Mouse (Mus musculus): ENCODE measurements around the gene Mmp14. TPM values are rescaled to one million over a fixed set of nuclear protein-coding genes. Genes with fewer than 3 reads are reported as not detected.

Mmp14 gene
- total and polyA plus RNA-seq, 3 experiments, result 11.2 to 26.5 (median 16.5) TPM

DNA sequence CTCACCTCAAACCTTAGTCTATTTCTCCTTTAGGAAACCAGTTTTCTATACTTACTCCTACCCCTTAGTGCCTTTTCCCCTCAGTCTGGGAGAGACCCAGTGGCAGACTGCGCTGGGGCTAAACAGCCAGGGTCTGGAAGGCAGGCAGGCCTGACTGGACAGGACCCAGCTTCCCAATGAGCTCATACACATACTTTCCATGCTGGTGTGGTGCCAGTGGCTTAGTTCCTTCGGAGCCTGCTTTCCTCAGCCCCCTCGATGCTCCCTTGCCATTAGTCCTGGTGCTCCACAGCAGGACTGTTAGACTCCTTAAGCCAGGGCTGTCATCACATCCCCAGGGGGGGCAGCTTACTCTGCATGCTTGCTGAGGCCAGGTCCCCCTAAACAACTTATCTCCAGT lies 14.1 kb downstream of the Mmp14 start:
- H3K36me3 ChIP-seq (ENCODE audit: control insufficient read depth, insufficient read depth, low read length), result no peaks in the 10 kb centered on the region
- H3K4me3 ChIP-seq, result no peak overlapping the region
- DNase-seq, result no peak
- TF ChIP-seq CTCF (IDR thresholded peaks at IDR 0.05), result no peak
- no peak for TF ChIP-seq EP300 (IDR thresholded peaks at IDR 0.05; ENCODE audit: insufficient read depth, low read depth, low read length)
- no peak for TF ChIP-seq POLR2A (IDR thresholded peaks at IDR 0.05; ENCODE audit: insufficient read depth, low read depth, low read length)
- H3K27ac ChIP-seq, result no peak overlapping the region
- H3K79me2 ChIP-seq (replicated peaks; ENCODE audit: control insufficient read depth, insufficient read depth, low read length), result no peaks in the 10 kb centered on the region
- H3K27me3 ChIP-seq (ENCODE audit: control insufficient read depth, insufficient read depth, low read length), result no peaks in the 10 kb centered on the region
- H3K4me1 ChIP-seq (ENCODE audit: control insufficient read depth, insufficient read depth, low read length), result peaks cover 3% of the 10 kb centered on the region; the same call in 1 of the 2 replicates
- no peak overlapping the region for H3K9ac ChIP-seq (ENCODE audit: low read depth, low read length)
- intact Hi-C loops (cut with DNase I), result loop anchor here (10.0 kb wide), 1 partner anchor 381 kb away; no protein-coding TSS in a partner anchor
- WGBS, result 25% methylated on average over 3 of the region's 3 CpGs

DNA sequence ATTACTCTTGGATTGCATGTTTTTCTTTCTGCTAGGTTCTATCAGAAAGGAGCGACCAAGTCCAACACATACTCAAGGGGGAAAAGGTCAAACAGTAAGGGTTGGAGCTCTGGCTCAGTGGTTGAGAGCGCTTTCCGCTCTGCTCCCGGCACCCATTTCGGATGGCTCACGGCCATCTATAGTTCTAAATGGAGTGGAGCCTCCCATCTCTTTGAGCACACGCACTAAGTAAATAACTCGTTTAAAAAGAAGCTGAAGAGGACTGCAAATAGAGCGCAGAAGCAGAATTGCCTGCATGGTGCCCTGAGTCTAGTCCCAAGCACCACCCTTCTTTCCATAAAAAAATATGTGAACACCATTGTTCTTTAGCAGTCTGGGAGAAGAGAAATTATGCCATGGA lies 22.2 kb downstream of the Mmp14 start:
- no peak overlapping the region for H3K27ac ChIP-seq
- H3K27me3 ChIP-seq (ENCODE audit: control insufficient read depth, insufficient read depth, low read length), result no peaks in the 10 kb centered on the region
- 91% methylated on average over 9 of the region's 9 CpGs for WGBS
- H3K79me2 ChIP-seq (replicated peaks; ENCODE audit: control insufficient read depth, insufficient read depth, low read length), result no peaks in the 10 kb centered on the region
- H3K9ac ChIP-seq (ENCODE audit: low read depth, low read length), result no peak overlapping the region
- no peak overlapping the region for H3K4me3 ChIP-seq
- peaks cover 1% of the 10 kb centered on the region; the same call in 1 of the 2 replicates for H3K4me1 ChIP-seq (ENCODE audit: control insufficient read depth, insufficient read depth, low read length)
- H3K36me3 ChIP-seq (ENCODE audit: control insufficient read depth, insufficient read depth, low read length), result no peaks in the 10 kb centered on the region
- intact Hi-C loops (cut with DNase I), result no loop called here
- TF ChIP-seq EP300 (IDR thresholded peaks at IDR 0.05; ENCODE audit: insufficient read depth, low read depth, low read length), result no peak
- TF ChIP-seq CTCF (IDR thresholded peaks at IDR 0.05), result no peak
- no peak for TF ChIP-seq POLR2A (IDR thresholded peaks at IDR 0.05; ENCODE audit: insufficient read depth, low read depth, low read length)
- DNase-seq, result no peak

DNA sequence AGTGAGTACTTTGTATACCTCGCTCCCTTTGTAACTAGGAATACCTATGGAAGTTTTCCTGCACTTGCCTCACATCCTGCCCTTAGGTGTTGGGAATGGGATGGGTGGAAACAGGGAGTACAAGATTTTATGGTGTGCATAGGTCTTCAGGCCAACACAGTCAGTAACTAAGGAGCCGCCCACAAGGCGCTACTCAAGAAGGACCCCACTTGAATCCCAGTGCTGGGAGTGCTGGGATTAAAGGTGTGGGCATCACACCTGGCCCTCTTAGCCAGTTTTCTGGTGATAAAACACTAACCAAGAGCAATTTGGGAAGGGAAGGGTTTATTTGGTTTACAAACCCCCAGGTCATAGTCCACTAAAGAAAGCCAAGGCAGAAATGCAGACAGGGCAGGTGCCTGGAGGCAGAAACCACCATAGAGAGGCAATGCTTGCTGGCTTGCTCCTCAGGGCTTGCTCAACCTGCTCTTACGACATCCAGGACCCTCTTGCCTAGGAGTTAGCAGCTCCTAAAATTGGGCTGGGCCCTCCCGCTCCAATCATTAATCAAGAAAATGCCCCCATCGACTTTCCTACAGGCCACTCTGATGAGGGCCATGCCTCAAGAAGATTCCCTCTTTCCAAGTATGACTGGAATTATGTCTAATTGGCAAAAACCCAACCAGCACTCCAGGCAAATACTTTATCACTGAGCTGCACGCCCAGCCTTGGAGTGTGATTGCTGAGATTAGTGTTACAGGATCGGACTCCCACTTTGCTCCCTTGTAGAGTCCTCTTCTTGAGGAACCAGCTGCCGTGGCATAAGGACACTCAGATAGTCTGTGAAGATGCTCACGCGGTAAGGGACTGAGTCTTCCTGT lies 23.5 kb downstream of the Mmp14 start:
- H3K9ac ChIP-seq (ENCODE audit: low read depth, low read length), result no peak overlapping the region
- no peak overlapping the region for H3K27ac ChIP-seq
- no peaks in the 10 kb centered on the region for H3K36me3 ChIP-seq (ENCODE audit: control insufficient read depth, insufficient read depth, low read length)
- 60% methylated on average over 11 of the region's 11 CpGs for WGBS
- intact Hi-C loops (cut with DNase I), result no loop called here
- DNase-seq, result no peak
- no peaks in the 10 kb centered on the region for H3K27me3 ChIP-seq (ENCODE audit: control insufficient read depth, insufficient read depth, low read length)
- H3K4me3 ChIP-seq, result no peak overlapping the region
- H3K79me2 ChIP-seq (replicated peaks; ENCODE audit: control insufficient read depth, insufficient read depth, low read length), result no peaks in the 10 kb centered on the region
- no peaks in the 10 kb centered on the region for H3K4me1 ChIP-seq (ENCODE audit: control insufficient read depth, insufficient read depth, low read length)
- no peak for TF ChIP-seq POLR2A (IDR thresholded peaks at IDR 0.05; ENCODE audit: insufficient read depth, low read depth, low read length)
- TF ChIP-seq CTCF (IDR thresholded peaks at IDR 0.05), result no peak
- TF ChIP-seq EP300 (IDR thresholded peaks at IDR 0.05; ENCODE audit: insufficient read depth, low read depth, low read length), result no peak

DNA sequence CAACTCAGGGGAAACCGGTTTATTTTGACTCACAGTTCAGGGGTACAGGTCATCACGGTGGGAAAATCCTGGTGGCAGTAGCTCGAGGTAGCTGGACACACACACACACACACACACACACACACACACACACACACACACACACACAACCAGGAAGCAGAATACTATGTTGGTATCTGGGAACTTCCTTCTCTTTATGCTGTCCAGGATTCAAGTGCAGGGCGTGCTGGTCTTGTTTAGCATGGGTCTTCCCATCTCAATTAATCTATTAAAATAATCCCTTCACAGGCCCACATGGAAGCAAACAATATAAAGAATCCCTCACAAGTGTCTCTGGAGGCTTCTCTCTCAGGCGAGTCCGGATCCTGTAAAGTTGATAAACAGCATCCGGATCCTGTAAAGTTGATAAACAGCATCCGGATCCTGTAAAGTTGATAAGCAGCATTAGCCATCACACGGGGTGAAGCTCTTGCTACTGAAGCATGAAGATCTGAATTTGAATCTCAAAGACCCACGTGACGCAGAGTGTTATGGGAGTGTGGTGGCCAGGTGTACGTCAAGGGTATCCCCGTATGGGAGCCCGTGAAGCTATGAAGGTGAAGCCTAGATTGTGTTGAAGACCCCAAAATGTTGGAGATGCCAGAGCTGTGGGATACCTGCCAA lies 26.6 kb downstream of the Mmp14 start:
- Histone ChIP-seq H3K36me3 (ENCODE audit: control insufficient read depth, insufficient read depth, low read length) (no peaks in the 10 kb centered on the region), H3K9ac (ENCODE audit: low read depth, low read length) (no peak overlapping the region), H3K27me3 (ENCODE audit: control insufficient read depth, insufficient read depth, low read length) (no peaks in the 10 kb centered on the region), H3K79me2 (replicated peaks; ENCODE audit: control insufficient read depth, insufficient read depth, low read length) (no peaks in the 10 kb centered on the region), H3K4me1 (ENCODE audit: control insufficient read depth, insufficient read depth, low read length) (no peaks in the 10 kb centered on the region), H3K27ac (no peak overlapping the region), H3K4me3 (no peak overlapping the region)
- WGBS, result 49% methylated on average over 14 of the region's 14 CpGs
- intact Hi-C loops (cut with DNase I), result no loop called here
- TF ChIP-seq POLR2A (IDR thresholded peaks at IDR 0.05; ENCODE audit: insufficient read depth, low read depth, low read length) (no peak), EP300 (IDR thresholded peaks at IDR 0.05; ENCODE audit: insufficient read depth, low read depth, low read length) (no peak), CTCF (IDR thresholded peaks at IDR 0.05) (no peak)
- no peak for DNase-seq

DNA sequence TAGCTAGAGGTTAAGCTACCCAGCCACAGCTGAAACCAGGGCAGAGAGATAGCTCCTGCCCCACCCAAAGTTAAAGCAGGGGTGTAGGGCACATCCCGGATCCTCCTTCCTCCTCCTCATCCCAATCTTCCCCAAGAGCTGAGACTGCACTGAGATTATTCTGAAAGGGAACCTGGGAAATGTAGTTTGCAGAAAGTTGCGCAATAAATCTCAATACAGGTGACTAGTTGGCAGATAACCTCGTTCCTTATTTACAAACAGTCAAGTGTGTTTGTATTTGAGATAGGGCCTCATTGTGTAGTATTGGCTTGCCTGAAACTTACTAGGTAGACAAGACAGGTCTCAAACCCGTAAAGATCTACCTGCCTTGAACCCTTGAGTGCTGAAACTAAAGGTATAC lies 30.7 kb downstream of the Mmp14 start:
- Histone ChIP-seq H3K36me3 (ENCODE audit: control insufficient read depth, insufficient read depth, low read length) (no peaks in the 10 kb centered on the region; the same call in none of the 2 replicates), H3K79me2 (replicated peaks; ENCODE audit: control insufficient read depth, insufficient read depth, low read length) (no peaks in the 10 kb centered on the region), H3K27me3 (ENCODE audit: control insufficient read depth, insufficient read depth, low read length) (no peaks in the 10 kb centered on the region), H3K4me3 (no peak overlapping the region), H3K9ac (ENCODE audit: low read depth, low read length) (no peak overlapping the region), H3K4me1 (ENCODE audit: control insufficient read depth, insufficient read depth, low read length) (peaks cover 1% of the 10 kb centered on the region), H3K27ac (no peak overlapping the region)
- TF ChIP-seq CTCF (IDR thresholded peaks at IDR 0.05) (no peak), POLR2A (IDR thresholded peaks at IDR 0.05; ENCODE audit: insufficient read depth, low read depth, low read length) (no peak), EP300 (IDR thresholded peaks at IDR 0.05; ENCODE audit: insufficient read depth, low read depth, low read length) (no peak)
- intact Hi-C loops (cut with DNase I), result loop anchor here (5.0 kb wide), 1 partner anchor 55 kb away; the partner anchor contains the start of gene Prmt5
- 82% methylated on average over 4 of the region's 4 CpGs for WGBS
- DNase-seq, result no peak

All from heart, adult 2 months (tissue).